Mouse (Mus musculus) G1E-ER4 (cell line): ENCODE data around the gene Alg1. TPM values are rescaled to one million over a fixed set of nuclear protein-coding genes. Genes with fewer than 3 reads are reported as not detected.

ENCODE experiments used
- GATA1 ChIP-seq: IDR thresholded peaks from one replicate; pipeline ENCODE4 v1.8.0; 2012; ENCODE audit warnings: low read length, inconsistent platforms
- polyA plus RNA-seq: library from polyadenylated mRNA; stranded (reverse); fragments of >175 nt; gene quantifications from 2 replicates; pipeline ENCODE4 v1.2.3, GENCODE M21; 2012

Alg1 gene
- 4.3 and 9.2 TPM in 2 replicates for polyA plus RNA-seq

DNA sequence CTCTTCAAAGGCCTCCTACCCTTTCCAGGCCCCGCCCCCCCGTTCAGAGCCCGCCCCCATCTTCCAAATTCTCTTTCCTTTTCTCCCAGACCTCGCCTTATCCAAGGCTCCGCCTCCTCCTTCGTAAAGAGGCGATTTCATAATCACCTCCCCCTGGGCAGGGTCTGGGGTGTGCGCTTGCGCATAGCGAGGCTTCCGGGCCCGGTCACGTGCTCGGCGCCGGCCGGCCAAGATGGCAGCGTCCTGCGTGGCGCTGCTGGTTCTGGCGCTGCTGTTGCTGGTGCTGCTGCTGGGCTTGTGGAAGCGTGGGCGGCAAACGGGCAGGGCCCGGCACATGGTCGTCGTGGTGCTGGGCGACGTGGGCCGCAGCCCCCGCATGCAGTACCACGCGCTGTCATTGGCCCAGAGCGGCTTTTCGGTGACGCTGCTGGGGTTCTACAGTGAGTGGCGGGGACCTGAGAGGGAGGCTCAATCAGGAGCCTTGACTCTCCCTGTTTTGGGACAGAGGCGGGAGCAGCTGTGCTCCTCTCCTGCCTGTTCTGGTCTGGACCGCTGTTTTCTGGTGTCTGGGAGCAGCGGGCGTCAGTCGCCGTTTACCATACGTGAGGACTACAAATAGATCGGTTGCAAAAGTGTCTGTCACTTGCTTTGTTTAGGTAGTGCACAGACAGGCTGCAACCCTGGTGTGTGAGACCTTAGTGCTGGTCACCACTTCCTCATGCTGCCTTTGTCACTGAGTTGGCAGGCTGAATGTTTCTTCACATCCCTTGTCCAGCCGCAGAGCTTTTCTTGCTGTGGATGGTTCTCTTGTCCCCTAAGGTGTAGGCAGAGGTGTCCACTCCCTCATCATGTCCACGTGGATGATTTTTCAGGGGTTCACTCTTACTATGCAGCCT lies at the start of gene Alg1:
Gene Alg1 (plus strand): TSS at position 204 of the 896 bp plus-strand sequence.
- TF ChIP-seq GATA1 = no peak

DNA sequence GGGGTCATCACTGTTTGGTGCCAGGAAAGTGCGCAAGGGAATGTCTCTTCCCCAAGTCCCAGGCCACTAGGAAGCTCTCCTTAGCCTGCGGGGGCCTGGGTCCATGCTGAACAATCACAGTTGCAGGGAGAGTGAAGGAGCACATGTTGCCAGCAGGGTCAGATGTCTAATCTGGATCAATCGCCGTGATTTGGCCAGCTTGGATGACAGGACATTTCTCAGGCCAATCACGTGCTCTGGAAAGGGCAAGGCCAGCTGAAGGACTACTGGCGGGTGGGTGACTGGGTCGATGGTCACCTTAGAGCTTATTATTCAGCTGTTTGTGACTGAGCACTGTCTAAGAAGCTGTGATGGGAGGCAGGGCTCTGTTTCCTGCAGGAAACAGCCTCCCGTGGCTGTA lies 49.3 kb upstream of the Alg1 start:
- TF ChIP-seq GATA1 = no peak

DNA sequence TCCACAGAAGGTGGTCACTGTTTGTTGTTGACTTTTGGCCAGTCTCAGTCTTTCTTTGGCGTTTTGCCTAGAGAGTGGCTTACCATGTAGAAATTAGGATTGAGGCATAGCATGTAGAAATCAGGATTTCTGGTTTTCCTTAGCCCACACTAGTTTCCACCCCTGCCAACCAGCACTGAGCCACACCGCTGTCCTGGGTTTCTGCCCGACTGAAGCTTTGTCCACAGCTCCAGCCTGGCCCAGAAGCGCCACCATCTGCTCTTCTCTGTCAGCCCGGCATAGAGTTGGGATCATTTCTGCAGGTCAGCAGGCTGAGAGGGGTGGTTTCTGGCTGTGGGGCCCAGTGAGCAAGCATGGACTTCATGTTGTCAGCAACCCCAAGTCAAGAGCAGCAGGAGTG lies 48.5 kb upstream of the Alg1 start:
- TF ChIP-seq GATA1 = no peak

GRCm38 (mm10) chr16:5185691-5186090 lies 47.7 kb upstream of the Alg1 start:
- no peak for TF ChIP-seq GATA1

GRCm38 (mm10) chr16:5186234-5186633 lies 47.2 kb upstream of the Alg1 start:
- TF ChIP-seq GATA1 = no peak

DNA sequence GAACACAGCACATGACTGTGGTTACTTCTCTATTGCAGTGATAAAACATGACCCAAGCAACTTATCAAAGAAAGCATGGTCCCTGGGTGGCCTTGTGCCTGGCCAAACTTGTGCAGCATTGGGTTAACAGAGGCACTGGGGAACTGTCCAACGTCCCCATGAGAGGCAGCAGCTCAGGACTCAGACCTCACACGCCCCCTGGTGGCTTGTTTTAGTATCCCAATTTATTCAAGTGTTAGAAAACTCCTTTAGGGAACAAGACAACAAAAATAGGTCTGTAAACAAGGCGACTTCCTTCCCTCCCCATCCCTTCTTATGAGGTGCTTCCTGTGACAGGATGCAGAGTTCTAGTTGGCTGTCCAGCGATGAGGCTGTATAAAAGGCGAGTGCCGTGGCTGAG lies 38.3 kb upstream of the Alg1 start:
- TF ChIP-seq GATA1 = no peak

- no peak for TF ChIP-seq GATA1
Observed at GRCm38 (mm10) chr16:5202681-5203080, 30.7 kb upstream of the Alg1 start.

DNA sequence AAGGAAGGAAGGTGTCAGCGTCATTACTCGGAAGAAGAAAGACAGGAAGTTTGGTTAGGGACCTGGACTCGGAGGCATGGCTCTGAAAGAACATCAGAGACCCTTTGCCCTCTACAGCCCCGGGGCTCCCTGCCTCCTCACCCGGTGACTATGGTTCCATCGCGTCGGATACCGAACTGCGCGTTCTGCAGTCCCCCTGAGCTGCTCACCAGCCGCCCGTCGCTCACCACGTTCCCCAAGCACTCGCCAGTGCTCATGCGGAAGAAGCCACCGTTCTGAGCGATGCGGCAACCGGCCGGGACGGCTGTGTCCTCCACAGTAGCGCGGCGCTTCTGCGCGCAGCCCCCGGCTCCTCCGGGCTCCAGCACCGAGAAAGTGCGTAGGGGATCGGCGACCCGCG lies 30.2 kb upstream of the Alg1 start:
- no peak for TF ChIP-seq GATA1

DNA sequence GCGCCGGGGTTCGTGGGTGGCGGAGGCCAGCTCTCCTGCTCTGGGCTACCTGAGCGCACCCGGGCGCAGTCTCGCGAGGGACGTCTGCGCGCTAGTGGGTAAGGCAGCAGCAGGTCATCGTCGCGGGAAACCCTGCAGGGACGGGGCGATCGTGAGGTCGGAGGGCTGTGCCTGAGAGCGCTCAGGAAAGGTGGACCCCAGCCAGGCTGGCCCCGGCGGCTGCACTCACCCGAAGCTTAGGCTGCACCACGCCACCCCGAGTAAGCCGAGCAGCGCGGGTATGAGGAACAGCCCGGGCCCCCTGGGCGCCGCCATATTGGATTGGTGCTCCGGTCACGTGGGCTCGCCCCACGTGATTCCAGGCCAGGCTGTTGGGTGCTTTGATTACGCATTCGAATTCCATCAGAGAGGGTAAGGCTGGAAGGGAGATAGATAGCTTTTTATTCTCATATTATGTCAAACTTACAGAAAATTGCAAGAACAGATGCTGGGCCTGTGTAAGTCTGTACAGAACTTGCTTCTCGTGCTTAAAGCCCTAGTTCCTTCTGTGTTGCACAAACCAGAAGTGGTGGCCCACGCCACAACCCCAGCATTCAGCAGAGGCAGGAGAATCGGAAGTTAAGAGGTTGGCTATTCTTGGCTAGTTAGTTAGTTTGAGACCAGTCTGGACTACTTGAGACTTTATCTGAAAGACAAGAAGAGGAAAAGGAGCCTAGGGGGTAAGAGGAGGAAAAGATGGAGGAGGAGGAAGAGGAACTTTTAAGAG lies 29.6 kb upstream of the Alg1 start, which contains the start of gene Nagpa:
Gene Nagpa (minus strand): TSS at position 345 of the 766 bp plus-strand sequence.
- no peak for TF ChIP-seq GATA1

DNA sequence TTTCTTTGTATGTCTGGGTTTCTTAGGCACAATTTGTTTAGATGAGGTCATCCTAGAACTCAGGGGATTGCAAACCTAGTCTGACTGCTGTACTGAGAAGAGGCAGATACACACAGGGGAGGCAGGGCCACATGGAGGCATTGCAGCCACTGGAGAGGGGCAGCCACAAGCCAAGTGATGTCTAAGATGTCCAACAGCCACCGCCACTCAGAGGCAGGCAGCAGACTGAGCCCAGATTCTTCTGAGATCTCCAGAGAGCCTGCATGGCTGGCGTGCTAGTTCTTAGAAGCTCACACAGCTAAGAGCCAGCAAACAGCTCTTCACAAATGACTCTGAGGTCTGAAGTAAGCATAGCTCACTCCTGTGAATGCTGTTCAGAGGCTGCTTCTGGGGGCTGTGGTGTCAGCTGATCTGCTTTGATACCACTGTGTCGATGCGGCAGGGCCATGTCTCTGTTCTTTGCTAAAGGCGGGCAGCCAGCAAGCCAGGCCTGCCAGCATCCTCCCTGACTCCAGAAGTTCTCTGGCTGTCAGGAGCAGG lies 27.9 kb upstream of the Alg1 start:
- no peak for TF ChIP-seq GATA1

DNA sequence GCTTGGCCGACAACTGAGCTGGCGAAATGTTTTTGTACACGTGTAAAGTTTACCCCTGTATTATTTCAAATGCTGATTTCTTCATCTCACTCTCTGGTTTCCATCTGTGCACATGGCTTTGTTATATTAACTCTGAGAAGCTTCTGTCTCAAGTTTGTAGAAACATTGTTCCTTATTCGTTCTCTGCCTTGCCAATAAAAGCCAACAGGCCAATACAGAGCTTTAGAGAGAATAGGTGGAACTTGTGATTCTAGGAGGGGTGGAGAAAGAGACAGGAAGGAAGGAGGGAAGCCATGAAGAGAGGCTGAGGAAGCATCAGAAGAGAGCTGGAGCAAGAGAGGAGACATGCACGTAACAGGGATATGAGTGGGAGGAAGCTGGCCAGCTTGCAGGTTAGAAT lies 27.4 kb upstream of the Alg1 start:
- TF ChIP-seq GATA1 = no peak

DNA sequence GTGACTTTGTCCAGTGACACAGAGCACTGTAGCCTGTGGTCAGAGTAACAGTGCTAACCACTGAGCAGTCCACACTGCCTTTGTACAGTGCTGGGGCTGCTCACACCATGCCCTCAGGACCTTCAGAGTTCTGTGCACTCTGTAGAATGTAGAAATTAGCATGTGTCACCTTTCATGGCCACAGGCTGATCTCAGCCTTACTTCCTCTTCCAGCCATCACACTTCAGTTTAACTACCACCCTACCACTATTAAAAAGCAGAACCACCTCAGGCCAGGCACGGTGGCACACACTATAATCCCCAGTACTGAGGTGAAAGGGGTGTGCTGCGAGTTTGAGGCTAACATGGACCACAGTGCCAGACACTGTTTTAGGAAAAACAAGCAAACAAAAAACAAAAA lies 23.1 kb upstream of the Alg1 start:
- no peak for TF ChIP-seq GATA1

DNA sequence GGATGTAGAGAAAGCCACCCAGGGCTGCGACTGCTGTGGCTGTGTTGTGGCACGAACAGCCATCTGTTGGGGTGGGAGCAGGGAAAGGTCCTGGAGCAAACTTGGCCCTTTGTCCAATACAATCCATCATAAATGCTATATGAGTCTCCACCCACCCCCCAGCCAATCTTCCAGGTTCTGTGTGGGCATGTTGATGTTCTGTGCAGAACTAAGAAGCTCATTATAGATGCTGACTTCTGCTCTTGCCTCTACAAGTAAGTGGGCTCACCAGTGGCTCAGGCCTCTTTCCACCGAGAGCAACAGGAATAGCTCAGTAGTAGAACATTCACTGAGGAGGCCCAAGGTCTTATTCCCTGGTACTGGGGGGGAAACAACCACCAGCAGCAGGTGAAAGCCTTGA lies 21.3 kb upstream of the Alg1 start:
- no peak for TF ChIP-seq GATA1

- TF ChIP-seq GATA1 = no peak
Observed at GRCm38 (mm10) chr16:5214126-5214525, 19.3 kb upstream of the Alg1 start.

GRCm38 (mm10) chr16:5216686-5217085 lies 16.7 kb upstream of the Alg1 start:
- TF ChIP-seq GATA1 = no peak

DNA sequence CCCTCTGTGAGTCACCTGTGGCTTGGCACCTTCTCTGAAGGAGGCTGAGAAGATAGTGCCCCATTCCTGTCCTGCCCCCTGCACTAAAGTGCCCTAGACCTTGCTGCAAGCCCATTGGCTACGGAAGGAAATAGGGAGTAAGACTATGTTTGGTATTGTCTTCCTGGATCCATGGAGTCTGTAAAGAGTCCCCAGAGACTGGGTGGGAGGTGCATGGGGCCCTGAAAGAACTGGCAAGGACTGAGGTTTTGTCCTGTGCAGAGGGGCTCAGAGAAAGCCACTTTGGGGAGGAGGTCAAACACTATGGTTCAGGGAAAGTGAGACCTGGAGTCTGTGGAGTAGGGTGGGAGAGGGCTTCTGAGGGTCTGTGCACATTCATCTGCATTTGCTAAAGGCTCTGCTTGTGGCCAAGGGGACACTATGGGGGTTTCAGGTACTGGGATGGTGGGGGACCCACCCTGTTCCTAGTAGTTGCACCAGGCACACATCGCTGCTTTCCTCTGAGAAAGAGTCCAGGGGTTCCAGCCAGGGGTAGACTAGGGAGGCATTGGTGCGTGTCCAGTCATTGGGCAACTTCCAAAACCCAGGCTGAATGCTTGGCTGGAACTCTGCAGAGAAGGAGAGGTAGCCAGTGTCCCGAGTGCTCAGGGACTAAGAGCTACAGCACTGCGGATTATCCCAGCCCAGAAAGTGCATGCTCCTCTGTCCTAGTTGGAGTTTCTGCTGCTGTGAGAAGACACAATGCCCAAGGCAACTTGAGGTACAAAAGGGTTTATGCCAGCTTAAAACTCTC lies 15.9 kb upstream of the Alg1 start:
- no peak for TF ChIP-seq GATA1

- no peak for TF ChIP-seq GATA1
Observed at GRCm38 (mm10) chr16:5221403-5221802, 12.0 kb upstream of the Alg1 start.
